Comparison of ENCODE assay signal across 7 mouse cellular contexts in the genomic region with DNA sequence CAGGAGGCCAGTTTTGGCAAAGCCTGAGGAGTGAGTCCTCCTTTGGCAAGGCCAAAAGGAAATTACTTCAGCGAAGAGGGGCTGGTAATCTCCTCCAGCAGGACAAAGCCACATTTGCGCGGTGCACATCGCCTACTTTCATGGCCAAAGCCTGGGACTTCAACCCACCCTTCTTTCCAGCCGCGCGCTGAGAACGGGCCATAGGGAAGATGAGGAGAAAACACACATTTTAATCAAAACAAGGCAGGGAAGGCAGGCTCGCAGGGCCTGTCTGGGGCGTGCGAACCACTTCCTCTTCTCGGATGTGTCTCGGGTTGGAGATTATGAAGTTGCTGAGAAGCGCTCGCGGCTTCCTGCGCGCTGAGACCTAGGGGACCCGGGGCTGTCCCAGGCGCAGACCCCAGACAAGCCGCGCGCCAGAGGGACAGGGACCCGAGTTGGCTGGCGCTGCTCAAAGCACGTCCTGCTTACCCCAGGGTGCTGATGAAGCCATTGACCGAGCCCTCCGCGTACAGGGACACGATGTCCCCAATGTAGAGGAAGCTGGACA. TPM values are rescaled to one million over a fixed set of nuclear protein-coding genes. Genes with fewer than 3 reads are reported as not detected.
A peak's percentile ranks its signal among the peaks of the same experiment; 100 is the strongest.
DNase-seq lines count a peak whose midpoint lies in the region; ATAC-seq and TF ChIP-seq lines count a peak whose summit lies in the region.

No protein-coding gene starts in this region.

- peak overlapping the region; percentile 27 for H3K27ac ChIP-seq in MEL (ENCODE audit: control insufficient read depth, low read depth, low read length)
- peak overlapping the region; percentile 88 for H3K27ac ChIP-seq in bone marrow, adult 2 months (ENCODE audit: control insufficient read depth, insufficient read depth, low read depth, low read length, poor library complexity)
- peak overlapping the region; percentile 84 for H3K27ac ChIP-seq in hindbrain, embryonic 10.5 days

- H3K27me3 ChIP-seq in MEL (ENCODE audit: control insufficient read depth in 1 of 2, insufficient read depth in 2 of 2, low read length in 2 of 2) = no peaks in the 10 kb centered on the region
- H3K27me3 ChIP-seq in hindbrain, embryonic 10.5 days (ENCODE audit: insufficient read depth, poor library complexity, severe bottlenecking) = peaks cover 47% of the 10 kb centered on the region

- peak overlapping the region; percentile 74 for H3K9ac ChIP-seq in MEL (ENCODE audit: control insufficient read depth, low read depth, low read length, poor library complexity, severe bottlenecking)

- no peak for TF ChIP-seq CTCF in MEL (IDR thresholded peaks at IDR 0.05 in 2 of 3, conservative IDR thresholded peaks at IDR 0.05 in 1 of 3; ENCODE audit: control insufficient read depth in 1 of 3, insufficient read depth in 1 of 3, low read depth in 2 of 3, low read length in 3 of 3, poor library complexity in 1 of 3, severe bottlenecking in 1 of 3)
- TF ChIP-seq CTCF in bone marrow, adult 2 months (IDR thresholded peaks at IDR 0.05; ENCODE audit: control insufficient read depth, insufficient read depth, low read length) = no peak; the same call in 1 of the 2 replicates

- peak overlapping the region; percentile 82 to 94 for H3K4me3 ChIP-seq in MEL (ENCODE audit: control insufficient read depth in 1 of 2, insufficient read depth in 1 of 2, low read depth in 2 of 2, low read length in 2 of 2)
- H3K4me3 ChIP-seq in bone marrow, adult 2 months (replicated peaks; ENCODE audit: control insufficient read depth, low read depth, low read length) = peak overlapping the region; percentile 91
- peak overlapping the region; percentile 78 for H3K4me3 ChIP-seq in hindbrain, embryonic 10.5 days

- H3K4me1 ChIP-seq in MEL (ENCODE audit: control insufficient read depth in 1 of 2, insufficient read depth in 2 of 2, low read length in 2 of 2) = peaks cover 12 to 23% of the 10 kb centered on the region in 2 experiments
- H3K4me1 ChIP-seq in bone marrow, adult 2 months (ENCODE audit: control insufficient read depth, insufficient read depth, low read length) = peaks cover 2% of the 10 kb centered on the region
- peaks cover 21% of the 10 kb centered on the region for H3K4me1 ChIP-seq in hindbrain, embryonic 10.5 days (replicated peaks)

- peak; percentile 53 for ATAC-seq in megakaryocyte-erythroid progenitor cell, adult 5-6 weeks (replicated peaks; ENCODE audit: low FRiP score, low TSS enrichment, poor library complexity, severe bottlenecking)

- TF ChIP-seq POLR2A in MEL (IDR thresholded peaks at IDR 0.05; ENCODE audit: control insufficient read depth in 1 of 2, insufficient read depth in 1 of 2, low read depth in 1 of 2, low read length in 2 of 2, poor library complexity in 1 of 2) = no peak
- TF ChIP-seq POLR2A in bone marrow, adult 2 months (IDR thresholded peaks at IDR 0.05; ENCODE audit: borderline replicate concordance, control insufficient read depth, low read depth, low read length) = peak; percentile 47; the same call in 1 of the 2 replicates

- no peak for TF ChIP-seq EP300 in MEL (IDR thresholded peaks at IDR 0.05; ENCODE audit: low read depth in 1 of 2, low read length in 2 of 2)

- no peaks in the 10 kb centered on the region; the same call in 1 of the 2 replicates for H3K79me2 ChIP-seq in MEL (ENCODE audit: control insufficient read depth, insufficient read depth, low read length, poor library complexity)

- under 1% methylated on average over 30 of the region's 30 CpGs for WGBS in bone marrow, adult 2 months
- WGBS in hindbrain, embryonic 10.5 days = 1% methylated on average over 30 of the region's 30 CpGs

- no peak for TF ChIP-seq RAD21 in MEL (IDR thresholded peaks at IDR 0.05; ENCODE audit: low read depth, low read length)

- peak; percentile 91 for DNase-seq in MEL (ENCODE audit: low read depth, low spot score)
- peak; percentile 25 for DNase-seq in forelimb bud, embryonic 11.5 days (ENCODE audit: low read depth, low spot score)
- no peak for DNase-seq in hindbrain, embryonic 10.5 days (ENCODE audit: low spot score)
- peak; percentile 15 for DNase-seq in left cerebral cortex, postnatal 4 days
- peak; percentile 34 for DNase-seq in spleen, adult 12 weeks (ENCODE audit: low spot score)

- H3K36me3 ChIP-seq in MEL (ENCODE audit: control insufficient read depth in 1 of 2, insufficient read depth in 2 of 2, low read length in 2 of 2) = peaks cover 0 to 10% of the 10 kb centered on the region in 2 experiments; a peak in 2 of 4 replicates
- H3K36me3 ChIP-seq in hindbrain, embryonic 10.5 days = no peaks in the 10 kb centered on the region

- intact Hi-C loops in left cerebral cortex, postnatal 4 days (cut with DNase I) = no loop called here

- H3K9me3 ChIP-seq in MEL (replicated peaks; ENCODE audit: insufficient read depth, low read length) = no peaks in the 10 kb centered on the region
- H3K9me3 ChIP-seq in hindbrain, embryonic 10.5 days = no peaks in the 10 kb centered on the region

TF ChIP-seq in MEL, 35 proteins besides CTCF, POLR2A, EP300 and RAD21:
- TF ChIP-seq MEF2A (IDR thresholded peaks at IDR 0.05; ENCODE audit: extremely low read depth, insufficient replicate concordance, low read depth, low read length, poor library complexity, severe bottlenecking) (no peak), SIN3A (IDR thresholded peaks at IDR 0.05; ENCODE audit: low read length) (peak; percentile 81), GABPA (IDR thresholded peaks at IDR 0.05; ENCODE audit: low read depth, low read length) (no peak), MXI1 (IDR thresholded peaks at IDR 0.05; ENCODE audit: low read depth, low read length) (peak; percentile 62; the same call in 1 of the 2 replicates), POLR2AphosphoS5 (IDR thresholded peaks at IDR 0.05; ENCODE audit: borderline replicate concordance, low read depth, low read length) (no peak), JUND (IDR thresholded peaks at IDR 0.05; ENCODE audit: low read depth, low read length) (no peak), UBTF (IDR thresholded peaks at IDR 0.05; ENCODE audit: borderline replicate concordance, insufficient read depth, low read depth, low read length) (no peak), ELF1 (IDR thresholded peaks at IDR 0.05; ENCODE audit: low read depth, low read length) (0 out of 2 replicates have a peak, but pooled peaks have one; percentile 48), TBP (IDR thresholded peaks at IDR 0.05; ENCODE audit: low read depth, low read length) (peak; percentile 65; the same call in 1 of the 2 replicates), ZNF384 (IDR thresholded peaks at IDR 0.05; ENCODE audit: low read depth, low read length) (no peak), CHD1 (IDR thresholded peaks at IDR 0.05; ENCODE audit: low read depth, low read length) (no peak), E2F4 (IDR thresholded peaks at IDR 0.05; ENCODE audit: borderline replicate concordance, low read depth, low read length) (no peak), MAX (IDR thresholded peaks at IDR 0.05; ENCODE audit: low read length) (peak; percentile 34; the same call in 1 of the 2 replicates), TCF12 (IDR thresholded peaks at IDR 0.05; ENCODE audit: low read depth, low read length) (0 out of 2 replicates have a peak, but pooled peaks have one; percentile 36), POLR2AphosphoS2 (IDR thresholded peaks at IDR 0.05; ENCODE audit: low read length) (no peak), RCOR1 (IDR thresholded peaks at IDR 0.05; ENCODE audit: low read depth, low read length) (no peak), BHLHE40 (IDR thresholded peaks at IDR 0.05; ENCODE audit: borderline replicate concordance, low read depth, low read length) (0 out of 2 replicates have a peak, but pooled peaks have one; percentile 22), ZC3H11A (IDR thresholded peaks at IDR 0.05; ENCODE audit: low read depth, low read length) (no peak), ZKSCAN1 (IDR thresholded peaks at IDR 0.05; ENCODE audit: low read depth, low read length) (no peak), ETS1 (IDR thresholded peaks at IDR 0.05; ENCODE audit: low read depth, low read length) (peak; percentile 41; the same call in 1 of the 2 replicates), ZMIZ1 (IDR thresholded peaks at IDR 0.05; ENCODE audit: low read depth, low read length) (no peak), USF1 (IDR thresholded peaks at IDR 0.05; ENCODE audit: low read depth, low read length) (no peak), MAFK (IDR thresholded peaks at IDR 0.05; ENCODE audit: borderline replicate concordance, low read depth, low read length) (no peak), MAZ (IDR thresholded peaks at IDR 0.05; ENCODE audit: low read depth, low read length) (no peak)
TF ChIP-seq in MEL: peak in this region for 8.

RNA-seq across cellular contexts. Expression of a gene that starts 0.6 kb away (rescaled TPM):
- total RNA-seq in MEL (2012; rRNA removed) = 1.5 and 2.7 TPM in 2 replicates
- 1 to 10 TPM in 1 of 2 experiments, not detected in 1; 3.0 TPM for polyA plus RNA-seq in MEL (2012; ENCODE audit: insufficient read depth in 1 of 2, insufficient read length in 2 of 2, low read depth in 1 of 2, low replicate concordance in 2 of 2, missing spikeins in 1 of 2)
- polyA plus RNA-seq in bone marrow, adult 2 months (2011; ENCODE audit: insufficient read depth, insufficient read length, low replicate concordance, missing spikeins) = 8.8 and 22.5 TPM in 2 replicates
- polyA plus RNA-seq in hindbrain, embryonic 10.5 days (2016; fragmentation: Nextera tagmentation; extraction: Ambion mirVana) = 4.6 and 5.0 TPM in 2 replicates
- total RNA-seq in left cerebral cortex, postnatal 4 days (2021) = 10 to 100 TPM; 11.3 to 12.9 TPM
- total RNA-seq in megakaryocyte-erythroid progenitor cell, adult 5-6 weeks (2014; fragmentation: Nextera tagmentation) = 10.1 and 14.2 TPM in 2 replicates
- total RNA-seq in megakaryocyte-erythroid progenitor cell, adult 5-6 weeks (2017) = 8.6 and 9.3 TPM in 2 replicates

Comparison
In these comparisons a context has a peak if more than half of its experiments do, and no peak if none do; other contexts are left out.
1. H3K27ac ChIP-seq: peak in every context shown above with its lines; median percentile 88 in bone marrow, adult 2 months; 84 in hindbrain, embryonic 10.5 days; 27 in MEL.